Mouse (Mus musculus) pancreas, adult 10 weeks (tissue): ENCODE data around the gene Syt6. TPM values are rescaled to one million over a fixed set of nuclear protein-coding genes. Genes with fewer than 3 reads are reported as not detected.

ENCODE experiments used
- polyA plus RNA-seq: library from polyadenylated mRNA; stranded (reverse); fragments of 350-450 nt; fragmentation: Illumina TruSeq; extraction: RNeasy Lipid Tissue Mini Kit (QIAGEN cat#74804); gene quantifications from one replicate; pipeline ENCODE4 v1.2.3, GENCODE M21; 2015; ENCODE audit warnings: low read depth, low replicate concordance; ENCODE audit not compliant: insufficient read depth

The Syt6 gene
- polyA plus RNA-seq: 0.18 TPM

GRCm38 (mm10) chr3:103575156-103575892 lies at the start of gene Syt6:
Gene Syt6 (plus strand): TSS chr3:103575231.

GRCm38 (mm10) chr3:103645968-103646367 lies 70.9 kb downstream of the Syt6 start, which contains the start of gene Atg4a-ps:
Gene Atg4a-ps (minus strand): TSS chr3:103646068.

Other genes with a start within 250 kb of the Syt6 start
- not detected for gene Atg4a-ps, start 70.8 kb downstream of the Syt6 start, polyA plus RNA-seq
- 3.4 TPM for gene Olfml3, start 162.8 kb downstream of the Syt6 start, polyA plus RNA-seq
- not detected for gene Gm10964, start 164.1 kb downstream of the Syt6 start, polyA plus RNA-seq
- 9.3 TPM for gene Hipk1, start 216.3 kb downstream of the Syt6 start, polyA plus RNA-seq
- 1.1 TPM for gene Dclre1b, start 234.2 kb downstream of the Syt6 start, polyA plus RNA-seq
- gene Ap4b1, start 234.3 kb downstream of the Syt6 start, polyA plus RNA-seq: 5.3 TPM
- not detected for gene Gm43064, start 234.3 kb downstream of the Syt6 start, polyA plus RNA-seq